Mouse (Mus musculus): ENCODE measurements around the gene Gm13103.
"Not testable (repeated sequence)": the region's sequence is repeated elsewhere in the genome, so short reads cannot be mapped to it uniquely, and the experiment has no call there.

Gene Gm13103

GRCm38 (mm10) chr4:143846197-143846596 lies at the start of gene Gm13103:
Gene Gm13103 (plus strand): TSS chr4:143846497.
- DNase-seq (ENCODE audit: low read depth, low spot score), result not testable (repeated sequence)

- no peak for DNase-seq (ENCODE audit: low read depth, low spot score)
Measured at GRCm38 (mm10) chr4:143815993-143816392, 30.3 kb upstream of the Gm13103 start, which contains the start of gene Gm13084. Gene Gm13084 (minus strand): TSS chr4:143816093.

- DNase-seq (ENCODE audit: low read depth, low spot score), result not testable (repeated sequence)
Measured at GRCm38 (mm10) chr4:143882371-143882770, 36.1 kb downstream of the Gm13103 start.

- not testable (repeated sequence) for DNase-seq (ENCODE audit: low read depth, low spot score)
Measured at GRCm38 (mm10) chr4:143894406-143894805, 48.1 kb downstream of the Gm13103 start.

GRCm38 (mm10) chr4:143900280-143900679 lies 54.0 kb downstream of the Gm13103 start, which contains the start of gene Pramef6:
Gene Pramef6 (minus strand): TSS chr4:143900380.
- not testable (repeated sequence) for DNase-seq (ENCODE audit: low read depth, low spot score)
